Mouse (Mus musculus) megakaryocyte progenitor cell, adult 5-6 weeks (primary cell): ENCODE data around the gene Tns3. TPM values are rescaled to one million over a fixed set of nuclear protein-coding genes. Genes with fewer than 3 reads are reported as not detected.
"Not testable (repeated sequence)": the region's sequence is repeated elsewhere in the genome, so short reads cannot be mapped to it uniquely, and the experiment has no call there.

Source experiments
- ATAC-seq: replicated peaks from 2 replicates; pipeline ENCODE4 v1.8.0; 2016; ENCODE audit warnings: mild to moderate bottlenecking, moderate TSS enrichment, inconsistent platforms; ENCODE audit not compliant: poor library complexity
- total RNA-seq, 2 experiments: library from RNA; stranded (forward) in 1 of 2; stranded (reverse) in 1 of 2; fragments of 157-497, 149-512 nt in 1 of 2; fragments of 200-1000 nt in 1 of 2; gene quantifications; 2 replicates each; pipeline versions ENCODE4 v1.2.3 to v1.2.4; 2015 to 2017

Tns3 gene
- total RNA-seq, 2 experiments from 2014 or later: 11.5 to 27.0 TPM

GRCm38 (mm10) chr11:8534893-8535292 lies 129.4 kb downstream of the Tns3 start:
- ATAC-seq: peak; percentile 95

GRCm38 (mm10) chr11:8532771-8533170 lies 131.6 kb downstream of the Tns3 start:
- not testable (repeated sequence) for ATAC-seq

- ATAC-seq: no peak
Measured at GRCm38 (mm10) chr11:8532112-8532747, 132.1 kb downstream of the Tns3 start.

GRCm38 (mm10) chr11:8530506-8530905 lies 133.8 kb downstream of the Tns3 start:
- no peak for ATAC-seq

GRCm38 (mm10) chr11:8530036-8530435 lies 134.3 kb downstream of the Tns3 start:
- no peak for ATAC-seq

GRCm38 (mm10) chr11:8525463-8526145 lies 138.7 kb downstream of the Tns3 start:
- no peak for ATAC-seq

GRCm38 (mm10) chr11:8523344-8524126 lies 140.8 kb downstream of the Tns3 start:
- ATAC-seq: peak; percentile 81

- 0 out of 2 replicates have a peak, but pooled peaks have one; percentile 42 for ATAC-seq
Measured at GRCm38 (mm10) chr11:8513359-8514253, 150.7 kb downstream of the Tns3 start.

GRCm38 (mm10) chr11:8510294-8510693 lies 154.0 kb downstream of the Tns3 start:
- ATAC-seq: no peak

- no peak for ATAC-seq
Measured at GRCm38 (mm10) chr11:8509614-8510013, 154.7 kb downstream of the Tns3 start.

- no peak for ATAC-seq
Measured at GRCm38 (mm10) chr11:8503735-8504134, 160.6 kb downstream of the Tns3 start.

GRCm38 (mm10) chr11:8500855-8501254 lies 163.5 kb downstream of the Tns3 start:
- no peak for ATAC-seq

GRCm38 (mm10) chr11:8497136-8497535 lies 167.2 kb downstream of the Tns3 start:
- no peak for ATAC-seq

GRCm38 (mm10) chr11:8496686-8497085 lies 167.6 kb downstream of the Tns3 start:
- ATAC-seq: no peak

- ATAC-seq: no peak
Measured at GRCm38 (mm10) chr11:8495801-8496200, 168.5 kb downstream of the Tns3 start.

GRCm38 (mm10) chr11:8495036-8495435 lies 169.3 kb downstream of the Tns3 start:
- ATAC-seq: no peak

- no peak for ATAC-seq
Measured at GRCm38 (mm10) chr11:8493931-8494490, 170.3 kb downstream of the Tns3 start.

GRCm38 (mm10) chr11:8492332-8492731 lies 172.0 kb downstream of the Tns3 start:
- no peak for ATAC-seq

GRCm38 (mm10) chr11:8488248-8488647 lies 176.1 kb downstream of the Tns3 start:
- 0 out of 2 replicates have a peak, but pooled peaks have one; percentile 21 for ATAC-seq

GRCm38 (mm10) chr11:8486552-8486951 lies 177.8 kb downstream of the Tns3 start:
- ATAC-seq: no peak
